Mouse (Mus musculus) forebrain, embryonic 13.5 days (tissue): ENCODE results near the gene Traf2. TPM values are rescaled to one million over a fixed set of nuclear protein-coding genes. Genes with fewer than 3 reads are reported as not detected.

Experiments used
- ATAC-seq: fragments of 200-750 bp; cut with Nextera tagmentation; 2 replicates; pipeline ENCODE4 v1.8.0; 2017
- H3K27ac ChIP-seq: fragments of 300-500 bp; sonication (generic); 2 replicates; pipeline ENCODE4 v1.5.1; 2015; ENCODE audit warnings: inconsistent platforms, mild to moderate bottlenecking, moderate library complexity
- H3K27me3 ChIP-seq: fragments of 300-500 bp; sonication (generic); 2 replicates; pipeline ENCODE4 v1.6.1; 2015; ENCODE audit warnings: mild to moderate bottlenecking, inconsistent platforms
- H3K36me3 ChIP-seq: fragments of 300-500 bp; sonication (generic); 2 replicates; pipeline ENCODE4 v1.6.1; 2015; ENCODE audit warnings: mild to moderate bottlenecking, inconsistent platforms; ENCODE audit not compliant: poor library complexity, severe bottlenecking
- H3K4me1 ChIP-seq: fragments of 300-500 bp; sonication (generic); 2 replicates; pipeline ENCODE4 v1.6.1; 2015; ENCODE audit warnings: inconsistent platforms
- H3K4me2 ChIP-seq: fragments of 300-500 bp; sonication (generic); 2 replicates; pipeline ENCODE4 v1.6.1; 2015; ENCODE audit warnings: inconsistent platforms, mild to moderate bottlenecking, moderate library complexity
- H3K4me3 ChIP-seq: fragments of 300-500 bp; sonication (generic); 2 replicates; pipeline ENCODE4 v1.5.1; 2015; ENCODE audit warnings: mild to moderate bottlenecking, inconsistent platforms
- H3K9ac ChIP-seq: fragments of 300-500 bp; sonication (generic); 2 replicates; pipeline ENCODE4 v1.6.1; 2015; ENCODE audit warnings: mild to moderate bottlenecking, inconsistent platforms
- H3K9me3 ChIP-seq: fragments of 300-500 bp; sonication (generic); replicated peaks from 2 replicates; pipeline ENCODE4 v1.6.1; 2016; ENCODE audit warnings: inconsistent platforms
- WGBS: fragments of 180-500 bp; shearing (Covaris S2); methylation state at CpG from one replicate; pipeline ENCODE4 v1.1.7; 2015; 5-methylcytosine and 5-hydroxymethylcytosine counted together
- polyA plus RNA-seq: library from polyadenylated mRNA; unstranded; fragments of >200 nt; fragmentation: Nextera tagmentation; extraction: Ambion mirVana; gene quantifications from 2 replicates; pipeline ENCODE4 v1.2.1, GENCODE M21; 2015

Gene Traf2
- polyA plus RNA-seq, 1 experiment from 2014 or later = 30.9 TPM

DNA sequence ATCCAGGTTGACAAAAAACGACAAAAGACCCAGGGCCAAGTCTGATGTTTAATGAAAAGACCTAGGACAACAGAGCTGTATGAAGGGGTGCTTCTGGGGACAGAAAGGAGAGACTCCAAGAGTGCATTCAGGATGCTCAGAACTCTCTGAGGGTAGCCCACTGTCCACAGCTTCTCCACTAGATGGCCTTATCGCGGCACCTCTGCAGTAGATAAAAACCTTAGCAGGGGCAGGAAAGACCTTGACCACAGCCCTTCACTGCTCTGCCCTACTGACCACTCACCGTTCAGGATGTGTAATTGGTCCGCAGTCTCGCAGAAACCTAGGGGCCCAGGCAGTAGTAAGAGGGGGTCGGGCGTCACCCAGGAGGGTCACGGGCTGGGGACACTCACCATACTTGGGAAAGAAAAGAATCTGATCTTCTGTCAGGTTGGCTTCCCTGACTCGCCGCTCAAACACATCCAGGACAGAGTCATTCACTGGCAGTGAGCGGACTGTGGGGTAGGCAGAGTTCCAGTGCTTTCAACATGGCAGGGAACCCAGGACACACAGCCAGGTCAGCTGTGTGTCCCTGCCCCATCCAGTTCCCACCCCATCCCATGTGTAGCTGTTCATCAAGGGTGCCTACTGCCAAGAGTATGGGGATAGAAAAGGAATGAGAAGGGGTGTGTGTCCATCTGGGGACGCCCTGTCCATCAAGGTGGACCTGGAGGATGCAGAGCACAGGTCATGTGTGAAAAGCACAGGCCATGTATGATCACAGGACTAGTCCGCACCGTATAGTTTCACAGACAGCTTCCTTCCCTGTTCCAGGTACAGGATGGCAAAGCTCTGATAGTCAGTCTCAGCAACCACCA, 47.9 kb downstream of the Traf2 start:
- 73% methylated on average over 15 of the region's 15 CpGs for WGBS
- no peak overlapping the region for H3K4me2 ChIP-seq
- no peak overlapping the region for H3K27ac ChIP-seq
- peaks cover 16% of the 10 kb centered on the region for H3K36me3 ChIP-seq
- no peak overlapping the region for H3K4me3 ChIP-seq
- no peaks in the 10 kb centered on the region for H3K9me3 ChIP-seq
- H3K27me3 ChIP-seq = no peaks in the 10 kb centered on the region
- peaks cover 21% of the 10 kb centered on the region for H3K4me1 ChIP-seq
- no peak for ATAC-seq
- H3K9ac ChIP-seq = no peak overlapping the region

DNA sequence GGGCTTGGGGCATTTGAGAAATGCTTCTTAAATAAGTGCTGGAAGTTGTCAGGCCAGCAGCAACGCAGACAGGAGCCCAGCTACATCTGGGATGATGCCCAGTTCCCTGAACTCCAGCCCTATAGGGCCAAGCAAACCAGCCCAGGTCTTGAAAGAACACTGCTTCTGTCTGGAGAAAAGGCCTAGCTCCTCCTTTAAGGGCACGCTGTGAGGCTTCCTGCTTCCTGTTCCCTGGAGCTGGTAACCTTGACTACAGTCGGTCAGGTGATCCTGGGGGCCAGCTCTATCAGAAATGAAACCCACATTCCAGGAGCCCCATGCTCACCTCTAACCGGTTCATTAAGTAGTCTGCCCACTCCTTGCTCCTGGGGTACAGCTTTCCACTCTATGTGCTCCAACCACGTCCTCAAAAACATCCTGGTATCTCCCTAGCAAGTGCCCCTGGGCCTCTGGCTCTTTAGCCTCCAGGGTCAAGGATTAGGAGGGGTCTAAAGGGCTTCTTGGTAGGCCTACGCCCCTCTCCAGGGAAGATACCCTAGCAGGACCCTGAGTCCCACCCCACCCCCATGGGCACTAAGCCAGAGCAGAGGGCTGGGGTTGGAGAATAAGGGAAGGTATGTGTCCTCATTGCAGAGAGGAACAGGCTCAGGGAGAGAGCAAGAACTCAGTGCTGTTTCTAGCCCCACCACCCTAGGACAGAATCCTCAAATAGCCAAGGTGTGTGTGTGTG, 48.7 kb downstream of the Traf2 start:
- H3K4me2 ChIP-seq = no peak overlapping the region
- H3K36me3 ChIP-seq = peaks cover 8% of the 10 kb centered on the region
- no peak overlapping the region for H3K9ac ChIP-seq
- no peaks in the 10 kb centered on the region for H3K9me3 ChIP-seq
- no peak for ATAC-seq
- H3K4me1 ChIP-seq = peaks cover 21% of the 10 kb centered on the region
- no peak overlapping the region for H3K4me3 ChIP-seq
- 62% methylated on average over 6 of the region's 6 CpGs for WGBS
- H3K27ac ChIP-seq = no peak overlapping the region
- H3K27me3 ChIP-seq = no peaks in the 10 kb centered on the region

DNA sequence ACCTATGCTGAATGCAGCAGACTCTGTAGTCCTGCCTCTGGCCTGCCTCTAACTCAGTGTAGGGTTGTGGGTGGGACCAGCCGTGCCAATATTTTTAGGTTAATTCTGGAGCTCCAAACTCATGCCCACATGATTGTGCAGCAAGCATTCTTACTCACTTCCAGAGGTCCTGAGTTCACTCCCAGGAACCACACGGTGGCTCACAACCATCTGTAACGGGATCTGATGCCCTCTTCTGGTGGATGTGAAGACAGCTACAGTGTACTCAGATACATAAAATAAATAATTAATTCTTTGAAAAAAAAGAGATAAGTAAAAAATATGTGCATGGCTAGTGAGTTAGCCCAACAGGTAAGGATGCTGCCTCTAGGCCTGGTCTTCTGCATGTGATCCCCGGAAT, 50.3 kb downstream of the Traf2 start:
- H3K9me3 ChIP-seq = no peaks in the 10 kb centered on the region
- H3K27me3 ChIP-seq = no peaks in the 10 kb centered on the region
- no peak overlapping the region for H3K27ac ChIP-seq
- 42% methylated on average over 4 of the region's 4 CpGs for WGBS
- ATAC-seq = no peak
- H3K36me3 ChIP-seq = no peaks in the 10 kb centered on the region
- no peak overlapping the region for H3K9ac ChIP-seq
- H3K4me3 ChIP-seq = no peak overlapping the region
- no peak overlapping the region for H3K4me2 ChIP-seq
- H3K4me1 ChIP-seq = peaks cover 10% of the 10 kb centered on the region

DNA sequence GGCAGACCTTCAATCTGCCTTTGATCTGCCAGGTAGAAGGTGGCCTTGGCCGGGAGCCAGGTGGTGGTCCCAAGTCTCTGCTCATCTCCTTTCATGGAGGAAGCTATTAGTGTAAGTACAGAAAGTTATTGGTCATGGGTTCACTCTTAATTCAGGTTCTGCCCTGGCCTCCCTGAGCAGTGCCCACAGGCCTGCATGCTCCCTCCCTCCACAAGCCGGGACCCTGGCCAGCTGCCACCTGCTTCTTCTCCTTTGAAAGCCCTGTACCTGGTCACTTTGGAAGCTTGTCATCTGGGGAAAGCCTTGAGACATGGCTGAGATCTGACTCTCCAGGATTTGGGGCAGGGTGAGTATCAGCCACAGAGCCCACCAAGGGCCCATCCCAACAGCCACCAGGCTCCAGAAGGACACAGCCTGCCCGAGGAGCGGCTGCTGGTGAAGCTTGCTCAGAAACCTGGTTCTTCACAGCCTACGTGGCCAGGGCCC, 53.2 kb downstream of the Traf2 start, which contains the start of gene Lcn12:
TSS of gene Lcn12 (minus strand) at position 436 of the 486 bp plus-strand sequence.
- Histone ChIP-seq H3K4me2 (no peak within 1 kb of the TSS), H3K27me3 (0 out of 2 replicates have a peak, but pooled peaks cover 3% of the 10 kb centered on the region), H3K36me3 (no peaks in the 10 kb centered on the region), H3K9me3 (no peaks in the 10 kb centered on the region), H3K4me3 (no peak within 1 kb of the TSS), H3K4me1 (no peaks in the 10 kb centered on the region), H3K9ac (no peak within 1 kb of the TSS), H3K27ac (no peak within 1 kb of the TSS)
- no peak for ATAC-seq
- WGBS = 86% methylated on average over 5 of the region's 5 CpGs

GRCm38 (mm10) chr2:25492988-25493387, 53.8 kb downstream of the Traf2 start:
- H3K4me2 ChIP-seq = no peak overlapping the region
- H3K27ac ChIP-seq = no peak overlapping the region
- no peak for ATAC-seq
- H3K9me3 ChIP-seq = no peaks in the 10 kb centered on the region
- H3K4me3 ChIP-seq = no peak overlapping the region
- H3K9ac ChIP-seq = no peak overlapping the region
- 0 out of 2 replicates have a peak, but pooled peaks cover 3% of the 10 kb centered on the region for H3K27me3 ChIP-seq
- no peaks in the 10 kb centered on the region for H3K4me1 ChIP-seq
- H3K36me3 ChIP-seq = no peaks in the 10 kb centered on the region
- WGBS = 84% methylated on average over 5 of the region's 5 CpGs

GRCm38 (mm10) chr2:25488671-25489068, 58.1 kb downstream of the Traf2 start:
- Histone ChIP-seq H3K36me3 (no peaks in the 10 kb centered on the region), H3K27me3 (0 out of 2 replicates have a peak, but pooled peaks cover 3% of the 10 kb centered on the region), H3K9ac (no peak overlapping the region), H3K27ac (no peak overlapping the region), H3K4me2 (no peak overlapping the region), H3K4me1 (no peaks in the 10 kb centered on the region), H3K4me3 (no peak overlapping the region), H3K9me3 (no peaks in the 10 kb centered on the region)
- WGBS = 79% methylated on average over 7 of the region's 7 CpGs
- ATAC-seq = no peak

- 77% methylated on average over 6 of the region's 6 CpGs for WGBS
- H3K36me3 ChIP-seq = no peaks in the 10 kb centered on the region
- no peaks in the 10 kb centered on the region for H3K4me1 ChIP-seq
- H3K27ac ChIP-seq = no peak overlapping the region
- no peaks in the 10 kb centered on the region for H3K9me3 ChIP-seq
- no peak overlapping the region for H3K9ac ChIP-seq
- H3K4me2 ChIP-seq = no peak overlapping the region
- ATAC-seq = no peak
- H3K4me3 ChIP-seq = no peak overlapping the region
- 0 out of 2 replicates have a peak, but pooled peaks cover 3% of the 10 kb centered on the region for H3K27me3 ChIP-seq
Observed at GRCm38 (mm10) chr2:25487965-25488670, 58.6 kb downstream of the Traf2 start.

DNA sequence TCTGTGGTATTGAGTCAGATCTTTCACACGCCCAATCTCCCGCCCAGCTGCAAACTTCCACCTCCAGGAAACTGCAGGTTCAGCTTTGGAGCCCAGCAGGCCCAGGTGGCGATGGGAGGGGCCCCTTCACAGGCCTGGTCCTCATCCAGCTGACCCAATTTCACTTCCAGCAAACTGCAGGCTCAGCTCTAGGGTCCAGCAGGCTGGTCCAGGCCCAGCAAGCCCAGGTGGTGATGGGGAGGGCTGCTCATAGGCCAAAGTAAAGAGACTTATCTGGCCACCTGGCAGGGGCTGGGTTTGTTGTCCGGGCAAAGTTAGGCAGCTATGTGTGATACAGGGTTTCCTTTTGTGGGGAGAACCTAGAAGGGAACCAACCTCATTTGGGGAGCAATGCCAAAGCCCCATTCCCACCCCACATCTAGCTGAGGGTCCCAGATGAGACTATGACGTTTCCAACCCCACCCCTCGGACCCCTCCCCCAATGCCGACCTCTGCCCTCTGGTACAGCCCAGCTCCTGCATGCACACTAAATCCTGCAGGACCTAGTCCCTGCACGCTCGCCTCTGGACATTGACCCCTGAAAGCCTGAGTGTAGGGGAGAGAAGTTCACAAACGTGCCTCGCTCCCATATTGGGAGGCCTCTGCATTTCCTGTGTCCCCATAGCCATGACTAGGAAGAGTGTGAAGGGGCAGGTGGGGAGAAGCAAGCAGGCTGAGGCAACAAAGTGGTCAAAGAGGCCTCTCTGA, 61.7 kb downstream of the Traf2 start:
- Histone ChIP-seq H3K27me3 (0 out of 2 replicates have a peak, but pooled peaks cover 3% of the 10 kb centered on the region), H3K36me3 (no peaks in the 10 kb centered on the region), H3K4me1 (no peaks in the 10 kb centered on the region), H3K9ac (no peak overlapping the region), H3K27ac (no peak overlapping the region), H3K9me3 (no peaks in the 10 kb centered on the region), H3K4me2 (no peak overlapping the region), H3K4me3 (no peak overlapping the region)
- WGBS = 69% methylated on average over 11 of the region's 11 CpGs
- no peak for ATAC-seq

- ATAC-seq = no peak
- no peak overlapping the region for H3K9ac ChIP-seq
- no peak overlapping the region for H3K4me2 ChIP-seq
- no peaks in the 10 kb centered on the region for H3K4me1 ChIP-seq
- no peaks in the 10 kb centered on the region for H3K36me3 ChIP-seq
- H3K9me3 ChIP-seq = no peaks in the 10 kb centered on the region
- H3K4me3 ChIP-seq = no peak overlapping the region
- no peaks in the 10 kb centered on the region for H3K27me3 ChIP-seq
- 24% methylated on average over 7 of the region's 7 CpGs for WGBS
- no peak overlapping the region for H3K27ac ChIP-seq
Observed at GRCm38 (mm10) chr2:25482969-25483368, 63.8 kb downstream of the Traf2 start.

DNA sequence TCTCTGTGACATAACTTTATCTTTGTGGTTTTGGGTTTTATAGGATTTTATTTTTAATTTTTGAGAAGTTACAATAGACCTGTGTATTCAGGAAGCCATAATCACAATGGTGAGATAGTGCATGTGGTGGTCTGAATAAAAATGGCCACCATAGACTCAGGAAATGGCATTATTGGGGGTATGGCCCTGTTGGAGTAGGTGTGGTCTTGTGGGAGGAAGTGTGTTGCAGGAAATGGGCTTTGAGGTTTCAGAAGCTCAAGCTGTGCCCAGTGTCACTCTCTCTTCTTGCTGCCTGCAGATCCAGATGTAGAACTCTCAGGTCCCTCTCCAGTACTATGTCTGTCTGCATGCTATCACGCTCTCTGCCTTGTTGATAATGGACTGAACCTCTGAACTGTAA, 66.2 kb downstream of the Traf2 start:
- Histone ChIP-seq H3K36me3 (no peaks in the 10 kb centered on the region), H3K4me1 (no peaks in the 10 kb centered on the region), H3K27me3 (0 out of 2 replicates have a peak, but pooled peaks cover 3% of the 10 kb centered on the region), H3K4me3 (no peak overlapping the region), H3K9ac (no peak overlapping the region), H3K4me2 (no peak overlapping the region), H3K9me3 (no peaks in the 10 kb centered on the region), H3K27ac (no peak overlapping the region)
- no peak for ATAC-seq
- WGBS = 91% methylated on average over 1 of the region's 1 CpGs

- Histone ChIP-seq H3K36me3 (no peaks in the 10 kb centered on the region), H3K4me1 (no peaks in the 10 kb centered on the region), H3K27ac (no peak overlapping the region), H3K9ac (no peak overlapping the region), H3K4me2 (no peak overlapping the region), H3K4me3 (no peak overlapping the region), H3K9me3 (no peaks in the 10 kb centered on the region), H3K27me3 (0 out of 2 replicates have a peak, but pooled peaks cover 5% of the 10 kb centered on the region)
- ATAC-seq = no peak
- 77% methylated on average over 10 of the region's 10 CpGs for WGBS
Observed at GRCm38 (mm10) chr2:25479551-25480311, 67.0 kb downstream of the Traf2 start.
